Mouse (Mus musculus) liver, embryonic 14 days (tissue): ENCODE data around the gene Disp2. TPM values are rescaled to one million over a fixed set of nuclear protein-coding genes. Genes with fewer than 3 reads are reported as not detected.

Experiments
- polyA plus RNA-seq: library from polyadenylated mRNA; depleted of rRNA; stranded (reverse); fragments of >200 nt; gene quantifications from 2 replicates; pipeline ENCODE4 v1.2.3, GENCODE M21; 2012; rRNA removed

The Disp2 gene
- 0.18 and 0.23 TPM in 2 replicates for polyA plus RNA-seq

GRCm38 (mm10) chr2:118779504-118780480, at the start of gene Disp2:
Gene Disp2, plus strand, starts transcription at chr2:118779719.

GRCm38 (mm10) chr2:118745232-118745884, 34.2 kb upstream of the Disp2 start, which contains the start of gene Inafm2:
Gene Inafm2, plus strand, starts transcription at chr2:118745758.

DNA sequence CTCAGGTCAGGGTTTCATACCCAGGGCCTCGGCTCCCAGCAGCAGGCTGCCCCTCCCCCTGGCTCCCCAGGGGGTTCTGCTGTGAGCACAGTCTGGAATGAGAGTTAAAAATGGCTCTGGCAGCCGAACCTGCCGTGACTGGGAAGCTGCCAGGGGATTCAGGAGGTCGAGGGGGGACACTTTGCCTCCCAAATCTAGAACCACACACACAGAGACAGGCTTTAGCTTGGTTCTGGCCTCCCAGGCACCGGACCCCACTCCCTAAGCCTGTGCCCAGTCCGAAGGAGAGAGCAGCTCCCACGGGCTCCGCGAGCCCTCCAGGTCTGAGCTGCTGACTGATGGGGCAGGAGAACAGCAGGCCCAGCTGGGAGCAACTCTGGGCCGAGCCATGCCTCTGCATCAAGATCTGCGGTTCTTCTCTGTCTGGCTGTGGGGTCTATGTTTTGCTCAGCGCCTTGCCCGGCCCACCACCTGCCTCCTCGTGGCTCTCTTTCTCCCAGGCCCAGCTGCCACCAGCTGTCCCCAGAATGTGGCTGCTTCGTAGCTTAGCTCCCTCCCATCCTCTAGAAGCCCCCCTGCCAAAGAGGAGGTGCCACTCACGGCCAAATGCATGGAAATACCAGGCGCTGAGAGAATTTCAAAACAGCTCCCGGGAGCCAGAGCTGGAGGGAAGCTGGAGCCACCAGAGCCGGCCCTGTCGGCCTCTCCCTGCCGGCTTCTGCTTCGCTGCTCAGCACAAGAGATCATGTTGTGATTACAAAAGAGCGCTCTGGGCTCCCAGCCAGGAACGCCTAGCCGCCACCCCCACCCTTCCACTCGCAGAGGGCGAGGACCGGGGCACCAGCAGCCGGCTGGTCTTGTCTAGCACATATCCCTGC, 17.4 kb upstream of the Disp2 start, which contains the start of gene Ccdc9b:
Gene Ccdc9b (minus strand): TSS at position 756 of the 878 bp plus-strand sequence.

DNA sequence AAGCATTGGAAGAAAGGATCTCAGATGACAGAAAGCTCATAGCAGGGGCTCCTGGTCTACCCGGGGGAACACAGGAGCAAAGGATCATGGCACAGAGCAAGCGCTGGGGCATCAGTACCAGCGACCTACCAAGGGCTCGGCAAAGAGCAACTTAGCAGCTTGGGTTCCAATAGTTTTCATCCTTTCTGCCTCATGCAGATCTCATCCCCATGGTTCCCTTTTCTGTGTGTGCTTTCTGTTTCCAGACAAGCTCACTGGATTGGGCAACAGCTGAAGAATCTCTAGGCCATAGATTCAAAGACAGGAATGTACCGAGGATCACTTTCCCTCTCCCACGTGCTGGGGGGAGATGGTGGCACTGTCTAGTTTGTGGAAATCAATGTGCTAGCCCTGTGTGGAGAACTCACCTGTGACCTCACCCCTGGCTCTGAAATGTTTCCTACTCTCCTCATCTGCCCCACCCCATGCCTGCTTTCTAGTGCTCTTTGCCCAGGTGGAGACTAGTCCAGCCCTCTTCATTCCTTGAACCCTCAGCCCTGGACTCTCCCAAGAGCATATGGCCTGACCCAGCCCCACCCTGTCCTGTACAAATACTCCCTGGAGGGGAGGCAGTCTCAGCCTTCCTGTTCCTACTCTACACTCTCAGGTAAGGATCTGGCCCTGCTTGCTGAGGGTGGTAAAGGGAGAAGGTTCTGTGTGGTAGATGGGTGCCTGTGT, 7.2 kb upstream of the Disp2 start, which contains the start of gene Phgr1:
Gene Phgr1 (plus strand): TSS at position 612 of the 717 bp plus-strand sequence.

DNA sequence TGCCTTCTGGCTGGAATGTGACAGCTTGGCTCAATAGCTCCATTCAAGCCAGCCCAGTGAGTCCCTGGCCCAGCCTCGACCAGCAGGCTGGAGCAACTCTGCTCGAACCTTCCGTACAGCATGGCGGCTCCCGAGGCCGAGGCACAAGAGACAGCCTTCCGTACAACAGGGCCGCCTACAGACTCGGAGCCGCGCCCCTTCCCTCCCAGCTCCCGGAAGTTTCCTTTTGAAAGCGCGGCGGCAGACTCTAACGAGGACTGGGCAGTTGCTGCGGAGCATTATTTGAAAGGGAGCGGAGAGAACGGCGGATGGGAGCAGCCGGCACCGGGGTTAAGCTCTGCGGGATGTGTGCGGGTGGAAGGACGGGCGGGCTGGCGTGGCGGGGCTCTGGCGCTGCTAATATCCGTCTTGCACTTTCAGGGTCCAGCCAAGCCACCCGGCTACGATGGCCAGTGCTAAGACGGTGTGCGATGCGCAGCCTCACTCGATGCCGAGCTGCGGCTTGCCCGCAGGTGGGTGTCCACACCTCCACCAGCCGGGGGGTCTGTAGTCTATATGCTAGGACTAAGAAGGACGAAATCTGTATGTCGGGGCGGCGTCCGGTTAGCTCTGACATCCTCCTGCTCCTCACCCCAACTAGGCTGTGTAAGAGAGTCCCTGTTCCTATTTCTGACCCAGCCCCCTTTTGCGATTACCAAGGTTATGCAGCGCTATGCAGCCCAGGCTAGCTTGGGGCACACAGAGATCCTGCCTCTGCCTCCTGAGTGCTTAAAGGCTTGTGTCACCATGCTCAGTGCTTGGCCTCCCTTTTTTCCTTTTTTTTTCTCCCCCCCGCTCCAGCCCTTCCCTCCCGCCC, 34.7 kb downstream of the Disp2 start, which contains the start of gene Knstrn:
Gene Knstrn (plus strand): TSS at position 23 of the 856 bp plus-strand sequence.

Other genes starting within 250 kb of the Disp2 start
- gene Bmf, start 230.0 kb upstream of the Disp2 start, polyA plus RNA-seq, result 0.83 and 0.85 TPM in 2 replicates
- gene Bub1b, start 181.5 kb upstream of the Disp2 start, polyA plus RNA-seq, result 34.7 and 37.0 TPM in 2 replicates
- 0.32 and 0.50 TPM in 2 replicates for gene Pak6, start 116.4 kb upstream of the Disp2 start, polyA plus RNA-seq
- gene Ankrd63, start 75.8 kb upstream of the Disp2 start, polyA plus RNA-seq, result 0.05 and 0.07 TPM in 2 replicates
- 2.8 and 3.7 TPM in 2 replicates for gene Plcb2, start 51.3 kb upstream of the Disp2 start, polyA plus RNA-seq
- gene Inafm2, start 34.0 kb upstream of the Disp2 start, polyA plus RNA-seq, result 5.4 and 6.3 TPM in 2 replicates
- 0.38 and 0.41 TPM in 2 replicates for gene Ccdc9b, start 17.1 kb upstream of the Disp2 start, polyA plus RNA-seq
- 0.08 TPM in 1 of 2 replicates, not detected in the other for gene Phgr1, start 7.0 kb upstream of the Disp2 start, polyA plus RNA-seq
- gene Knstrn, start 34.3 kb downstream of the Disp2 start, polyA plus RNA-seq, result 53.8 and 63.8 TPM in 2 replicates
- 22.6 and 25.5 TPM in 2 replicates for gene Ivd, start 82.2 kb downstream of the Disp2 start, polyA plus RNA-seq
- gene Bahd1, start 120.7 kb downstream of the Disp2 start, polyA plus RNA-seq, result 4.4 and 5.5 TPM in 2 replicates
- gene Chst14, start 146.8 kb downstream of the Disp2 start, polyA plus RNA-seq, result 3.5 TPM in 2 replicates
- gene Ccdc32, start 249.7 kb downstream of the Disp2 start, polyA plus RNA-seq, result 6.7 and 7.8 TPM in 2 replicates